ENCODE assay signal across 17 mouse cellular contexts in the genomic region with DNA sequence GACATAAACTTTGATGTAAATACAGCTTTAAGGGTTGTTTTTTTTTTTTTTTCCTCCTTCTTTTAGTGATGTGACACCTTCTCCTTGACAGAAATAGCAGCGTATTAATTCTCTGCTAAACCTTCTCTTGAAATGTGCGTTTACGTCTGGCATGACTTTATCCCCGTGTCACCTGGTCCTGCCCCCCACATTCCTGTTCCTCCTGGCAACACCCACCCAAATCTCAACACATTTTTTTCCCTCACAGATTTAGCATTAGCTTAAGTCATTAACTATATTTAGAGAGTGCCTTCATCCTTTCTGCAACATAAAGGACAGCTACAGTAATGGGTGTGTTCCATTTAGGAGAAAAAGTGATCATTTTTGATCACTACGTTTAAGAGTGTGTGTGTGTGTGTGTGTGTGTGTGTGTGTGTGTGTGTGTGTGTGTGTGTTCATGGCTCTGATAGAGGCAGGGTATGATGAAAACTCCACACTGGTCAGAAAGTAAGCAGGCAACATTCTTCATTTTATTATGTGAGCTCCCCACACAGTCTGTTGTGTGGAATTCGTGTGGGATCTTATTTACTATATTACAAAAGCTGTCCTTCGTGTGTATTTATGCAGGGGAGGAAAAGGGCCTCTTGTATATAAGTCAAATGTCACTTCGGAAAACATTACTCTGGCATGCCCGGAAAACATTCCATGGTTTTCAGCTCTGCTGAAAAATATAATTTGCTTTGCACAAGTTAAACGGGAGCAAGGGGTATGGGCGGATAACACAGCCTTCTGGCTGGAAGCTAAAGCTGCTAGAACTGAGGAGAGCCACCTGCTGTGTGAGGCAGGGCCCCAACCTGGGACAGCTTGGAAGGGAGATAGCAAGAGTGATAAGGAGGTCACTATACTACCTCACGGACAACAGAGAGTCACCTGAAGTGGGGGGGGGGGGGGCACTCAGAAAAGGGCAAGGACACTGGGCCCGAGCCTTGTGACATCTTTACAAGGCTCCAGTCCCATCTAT.
DNase-seq lines count a peak whose midpoint lies in the region; ATAC-seq and TF ChIP-seq lines count a peak whose summit lies in the region.
"Had no signal": no experiment of that assay in that cellular context is flagged by ENCODE, and none has a peak within 500 bp of the region (broad histone marks: within the 10 kb centered on the region; RNA-seq: fewer than 3 reads in every experiment).

No protein-coding gene starts in this region.

- TF ChIP-seq EP300 in heart, adult 2 months (IDR thresholded peaks at IDR 0.05; ENCODE audit: insufficient read depth, low read depth, low read length) = no peak

- no peaks in the 10 kb centered on the region for H3K27me3 ChIP-seq in heart, adult 2 months (ENCODE audit: control insufficient read depth, insufficient read depth, low read length)
- no peaks in the 10 kb centered on the region for H3K27me3 ChIP-seq in kidney, embryonic 15.5 days
- H3K27me3 ChIP-seq in lung, embryonic 15.5 days = no peaks in the 10 kb centered on the region
- no peaks in the 10 kb centered on the region for H3K27me3 ChIP-seq in intestine, embryonic 15.5 days (replicated peaks)
- no peaks in the 10 kb centered on the region for H3K27me3 ChIP-seq in hindbrain, embryonic 10.5 days (ENCODE audit: insufficient read depth, poor library complexity, severe bottlenecking)
- H3K27me3 ChIP-seq: hindbrain, embryonic 13.5 days; limb, embryonic 12.5 days; Patski had no signal

- no peak for TF ChIP-seq CTCF in heart, adult 2 months (IDR thresholded peaks at IDR 0.05)
- TF ChIP-seq CTCF in lung, adult 2 months (IDR thresholded peaks at IDR 0.05; ENCODE audit: insufficient read depth, low read length) = no peak

- H3K4me1 ChIP-seq in heart, adult 2 months (ENCODE audit: control insufficient read depth, insufficient read depth, low read length) = peaks cover 17% of the 10 kb centered on the region
- H3K4me1 ChIP-seq in kidney, embryonic 15.5 days = peaks cover 64% of the 10 kb centered on the region
- H3K4me1 ChIP-seq in lung, embryonic 15.5 days = peaks cover 41% of the 10 kb centered on the region
- H3K4me1 ChIP-seq in lung, adult 2 months (ENCODE audit: control insufficient read depth, insufficient read depth, low read length) = peaks cover 29% of the 10 kb centered on the region
- peaks cover 11% of the 10 kb centered on the region; the same call in 1 of the 2 replicates for H3K4me1 ChIP-seq in intestine, embryonic 15.5 days (replicated peaks)
- H3K4me1 ChIP-seq in hindbrain, embryonic 10.5 days (replicated peaks) = peaks cover 34% of the 10 kb centered on the region

- ATAC-seq in kidney, embryonic 15.5 days (replicated peaks; ENCODE audit: low FRiP score) = peak; percentile 71
- ATAC-seq in lung, embryonic 15.5 days (ENCODE audit: borderline replicate concordance, extremely low read depth, low FRiP score, low TSS enrichment) = no peak
- 0 out of 2 replicates have a peak, but pooled peaks have one; percentile 40 for ATAC-seq in intestine, embryonic 15.5 days
- ATAC-seq: midbrain, embryonic 16.5 days; Patski had no signal

- no peak overlapping the region for H3K4me3 ChIP-seq in heart, adult 2 months
- no peak overlapping the region for H3K4me3 ChIP-seq in kidney, embryonic 15.5 days (replicated peaks)
- H3K4me3 ChIP-seq in lung, embryonic 15.5 days = no peak overlapping the region
- no peak overlapping the region for H3K4me3 ChIP-seq in lung, adult 2 months (replicated peaks; ENCODE audit: extremely low read depth, low read depth, low read length)
- no peak overlapping the region for H3K4me3 ChIP-seq in intestine, embryonic 15.5 days (replicated peaks)
- H3K4me3 ChIP-seq in hindbrain, embryonic 10.5 days = no peak overlapping the region
- H3K4me3 ChIP-seq: hindbrain, embryonic 13.5 days; limb, embryonic 12.5 days had no signal

- no peaks in the 10 kb centered on the region for H3K79me2 ChIP-seq in heart, adult 2 months (replicated peaks; ENCODE audit: control insufficient read depth, insufficient read depth, low read length)

- no peak overlapping the region for H3K4me2 ChIP-seq in kidney, embryonic 15.5 days
- H3K4me2 ChIP-seq in lung, embryonic 15.5 days = no peak overlapping the region
- H3K4me2 ChIP-seq in intestine, embryonic 15.5 days (replicated peaks) = no peak overlapping the region
- H3K4me2 ChIP-seq: hindbrain, embryonic 13.5 days; limb, embryonic 12.5 days had no signal

- no peak for TF ChIP-seq POLR2A in heart, adult 2 months (IDR thresholded peaks at IDR 0.05; ENCODE audit: insufficient read depth, low read depth, low read length)
- TF ChIP-seq POLR2A in lung, adult 2 months (IDR thresholded peaks at IDR 0.05; ENCODE audit: borderline replicate concordance, extremely low read depth, low read depth, low read length) = no peak

- H3K36me3 ChIP-seq in heart, adult 2 months (ENCODE audit: control insufficient read depth, insufficient read depth, low read length) = peaks cover 4% of the 10 kb centered on the region; the same call in 1 of the 2 replicates
- no peaks in the 10 kb centered on the region for H3K36me3 ChIP-seq in kidney, embryonic 15.5 days
- no peaks in the 10 kb centered on the region for H3K36me3 ChIP-seq in lung, embryonic 15.5 days
- H3K36me3 ChIP-seq in intestine, embryonic 15.5 days = no peaks in the 10 kb centered on the region
- no peaks in the 10 kb centered on the region for H3K36me3 ChIP-seq in hindbrain, embryonic 10.5 days
- H3K36me3 ChIP-seq: hindbrain, embryonic 13.5 days; limb, embryonic 12.5 days had no signal

- intact Hi-C loops in heart, adult 2 months (cut with DNase I) = loop anchor here (5.0 kb wide), 1 partner anchor 43 kb away; no protein-coding TSS in a partner anchor

- H3K9ac ChIP-seq in heart, adult 2 months (ENCODE audit: low read depth, low read length) = no peak overlapping the region
- H3K9ac ChIP-seq in kidney, embryonic 15.5 days = no peak overlapping the region
- no peak overlapping the region for H3K9ac ChIP-seq in lung, embryonic 15.5 days
- H3K9ac ChIP-seq in intestine, embryonic 15.5 days = no peak overlapping the region
- H3K9ac ChIP-seq: hindbrain, embryonic 13.5 days; limb, embryonic 12.5 days; liver, embryonic 14.5 days had no signal

- H3K27ac ChIP-seq in heart, adult 2 months = 0 out of 2 replicates have a peak overlapping the region, but pooled peaks have one; percentile 26
- H3K27ac ChIP-seq in kidney, embryonic 15.5 days = peak overlapping the region; percentile 73
- H3K27ac ChIP-seq in lung, embryonic 15.5 days = peak overlapping the region; percentile 24; the same call in 1 of the 2 replicates
- H3K27ac ChIP-seq in intestine, embryonic 15.5 days = no peak overlapping the region
- no peak overlapping the region for H3K27ac ChIP-seq in hindbrain, embryonic 10.5 days
- H3K27ac ChIP-seq: hindbrain, embryonic 13.5 days; limb, embryonic 12.5 days; liver, embryonic 14.5 days had no signal

- no peaks in the 10 kb centered on the region for H3K9me3 ChIP-seq in kidney, embryonic 15.5 days (replicated peaks)
- H3K9me3 ChIP-seq in lung, embryonic 15.5 days = no peaks in the 10 kb centered on the region
- H3K9me3 ChIP-seq in intestine, embryonic 15.5 days = no peaks in the 10 kb centered on the region
- no peaks in the 10 kb centered on the region for H3K9me3 ChIP-seq in hindbrain, embryonic 10.5 days
- H3K9me3 ChIP-seq: hindbrain, embryonic 13.5 days; limb, embryonic 12.5 days had no signal

- no peak for DNase-seq in heart, adult 2 months
- DNase-seq in heart, adult 9 months (ENCODE audit: low spot score in 2 of 2) = no peak
- no peak for DNase-seq in kidney, postnatal 25 days
- DNase-seq in lung, adult 2 months = no peak
- DNase-seq in hindbrain, embryonic 10.5 days (ENCODE audit: low spot score) = no peak
- DNase-seq: B cell, adult 2 months; cerebellum, postnatal 25 days; gastrocnemius, postnatal 36 days; thymus, adult 2 months had no signal

- WGBS in heart, adult 2 months = 49% methylated on average over 13 of the region's 13 CpGs
- WGBS in kidney, embryonic 15.5 days = 36% methylated on average over 13 of the region's 13 CpGs
- WGBS in lung, embryonic 15.5 days = 28% methylated on average over 13 of the region's 13 CpGs
- 39% methylated on average over 13 of the region's 13 CpGs for WGBS in lung, adult 2 months
- WGBS in intestine, embryonic 15.5 days = 40% methylated on average over 13 of the region's 13 CpGs
- 77% methylated on average over 13 of the region's 13 CpGs for WGBS in hindbrain, embryonic 10.5 days

Comparison
In these comparisons a context has a peak if more than half of its experiments do, and no peak if none do; other contexts are left out.
1. H3K27ac ChIP-seq: peak in heart, adult 2 months (single experiment), kidney, embryonic 15.5 days (single experiment) and lung, embryonic 15.5 days (single experiment); none in intestine, embryonic 15.5 days (single experiment) and hindbrain, embryonic 10.5 days (single experiment).